ENCODE assay signal across 13 mouse cellular contexts in the genomic region with DNA sequence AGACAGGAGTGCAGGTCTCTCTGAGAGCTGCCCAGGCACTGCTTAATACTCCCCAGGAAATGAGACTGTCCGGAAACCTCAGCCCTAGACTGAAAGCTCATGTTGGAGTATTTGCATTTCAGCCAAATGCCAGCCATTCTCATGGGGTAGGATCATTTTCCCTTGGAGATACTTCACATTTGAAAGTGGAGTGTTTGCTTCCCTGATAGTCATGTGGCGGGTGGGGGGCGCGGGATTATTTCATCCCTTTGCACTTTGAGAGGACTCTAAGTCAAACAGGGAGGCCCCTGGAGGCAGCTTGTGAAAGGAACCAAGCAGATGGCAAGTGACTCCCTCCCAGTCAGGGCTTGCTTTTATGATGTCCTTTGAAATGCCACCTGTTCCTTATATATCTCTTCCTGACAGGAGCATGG. TPM values are rescaled to one million over a fixed set of nuclear protein-coding genes. Genes with fewer than 3 reads are reported as not detected.
DNase-seq lines count a peak whose midpoint lies in the region; ATAC-seq and TF ChIP-seq lines count a peak whose summit lies in the region.
"Had no signal": no experiment of that assay in that cellular context is flagged by ENCODE, and none has a peak within 500 bp of the region (broad histone marks: within the 10 kb centered on the region; RNA-seq: fewer than 3 reads in every experiment).

No protein-coding gene starts in this region.

- no peak overlapping the region for H3K9ac ChIP-seq in hindbrain, embryonic 14.5 days
- H3K9ac ChIP-seq in hindbrain, postnatal 0 days (replicated peaks; ENCODE audit: low read length): no peak overlapping the region
- H3K9ac ChIP-seq: forebrain, embryonic 12.5 days had no signal

- H3K36me3 ChIP-seq in hindbrain, embryonic 10.5 days: peaks cover 31% of the 10 kb centered on the region
- H3K36me3 ChIP-seq in hindbrain, embryonic 14.5 days (replicated peaks; ENCODE audit: control insufficient read depth, insufficient read depth): peaks cover 38% of the 10 kb centered on the region
- peaks cover 15% of the 10 kb centered on the region; the same call in 1 of the 2 replicates for H3K36me3 ChIP-seq in hindbrain, postnatal 0 days (ENCODE audit: insufficient read depth, low read length)

- H3K4me2 ChIP-seq in hindbrain, embryonic 14.5 days (replicated peaks): no peak overlapping the region
- no peak overlapping the region for H3K4me2 ChIP-seq in hindbrain, postnatal 0 days (ENCODE audit: low read depth, low read length)
- H3K4me2 ChIP-seq: forebrain, embryonic 12.5 days had no signal

- no peak overlapping the region for H3K4me3 ChIP-seq in hindbrain, embryonic 10.5 days
- no peak overlapping the region for H3K4me3 ChIP-seq in hindbrain, embryonic 14.5 days (replicated peaks; ENCODE audit: low read length)
- H3K4me3 ChIP-seq in hindbrain, postnatal 0 days (ENCODE audit: low read length): no peak overlapping the region
- H3K4me3 ChIP-seq: forebrain, embryonic 12.5 days; left cerebral cortex, adult 2 months had no signal

- no peak for TF ChIP-seq CTCF in hindbrain, postnatal 0 days (IDR thresholded peaks at IDR 0.05; ENCODE audit: low read depth)

- H3K27me3 ChIP-seq in hindbrain, embryonic 10.5 days (ENCODE audit: insufficient read depth, poor library complexity, severe bottlenecking): peaks cover 14% of the 10 kb centered on the region
- no peaks in the 10 kb centered on the region for H3K27me3 ChIP-seq in hindbrain, embryonic 14.5 days (ENCODE audit: control insufficient read depth, insufficient read depth, low read length)
- no peaks in the 10 kb centered on the region for H3K27me3 ChIP-seq in hindbrain, postnatal 0 days (ENCODE audit: insufficient read depth, low read length)

- H3K4me1 ChIP-seq in hindbrain, embryonic 10.5 days (replicated peaks): peaks cover 46% of the 10 kb centered on the region
- H3K4me1 ChIP-seq in hindbrain, embryonic 14.5 days (replicated peaks; ENCODE audit: control insufficient read depth, insufficient read depth, low read length): peaks cover 9% of the 10 kb centered on the region; the same call in 1 of the 2 replicates
- peaks cover 5% of the 10 kb centered on the region for H3K4me1 ChIP-seq in hindbrain, postnatal 0 days (ENCODE audit: insufficient read depth, low read length)

- peak overlapping the region; percentile 66 for H3K27ac ChIP-seq in hindbrain, embryonic 10.5 days
- no peak overlapping the region for H3K27ac ChIP-seq in hindbrain, embryonic 14.5 days
- H3K27ac ChIP-seq in hindbrain, postnatal 0 days: no peak overlapping the region
- H3K27ac ChIP-seq: forebrain, embryonic 12.5 days; left cerebral cortex, adult 2 months had no signal

- 45% methylated on average over 4 of the region's 4 CpGs for WGBS in hindbrain, embryonic 10.5 days
- 19% methylated on average over 4 of the region's 4 CpGs for WGBS in hindbrain, embryonic 14.5 days
- 35% methylated on average over 4 of the region's 4 CpGs for WGBS in hindbrain, postnatal 0 days

- ATAC-seq in hindbrain, embryonic 14.5 days (ENCODE audit: low FRiP score): no peak
- ATAC-seq in hindbrain, postnatal 0 days: no peak
- ATAC-seq: activated CD4-positive, CD25-positive, alpha-beta regulatory T cell, adult 4 months had no signal

- DNase-seq in hindbrain, embryonic 10.5 days (ENCODE audit: low spot score): peak; percentile 48
- DNase-seq in hindbrain, embryonic 14.5 days (ENCODE audit: low spot score): no peak
- peak; percentile 70 for DNase-seq in embryo, embryonic 11 days
- peak; percentile 34 for DNase-seq in hindbrain, postnatal 0 days (ENCODE audit: low spot score)
- DNase-seq in lung, postnatal 4 days: peak; percentile 23 to 56
- no peak for DNase-seq in right cerebral cortex, postnatal 36 days (ENCODE audit: low spot score in 2 of 2)
- DNase-seq in heart, postnatal 25 days (ENCODE audit: low spot score): no peak
- no peak for DNase-seq in adrenal gland, adult (ENCODE audit: inconsistent age in 2 of 2, low spot score in 1 of 2)
- DNase-seq: cerebellum, adult 11 months; thymus, postnatal 25 days had no signal

- intact Hi-C loops in heart, postnatal 25 days (cut with DNase I): loop anchor here (5.0 kb wide), 1 partner anchor 41 kb away; no protein-coding TSS in a partner anchor

- no peaks in the 10 kb centered on the region for H3K9me3 ChIP-seq in hindbrain, embryonic 10.5 days
- H3K9me3 ChIP-seq in hindbrain, embryonic 14.5 days (ENCODE audit: control insufficient read depth, low read length): no peaks in the 10 kb centered on the region
- H3K9me3 ChIP-seq in hindbrain, postnatal 0 days (ENCODE audit: low read length): no peaks in the 10 kb centered on the region
- H3K9me3 ChIP-seq: forebrain, embryonic 12.5 days had no signal

RNA-seq across cellular contexts. Expression of gene Prkar2a, which starts 2.6 kb away (rescaled TPM):
- polyA plus RNA-seq in hindbrain, embryonic 10.5 days (2016; fragmentation: Nextera tagmentation; extraction: Ambion mirVana): 34.2 and 35.0 TPM in 2 replicates
- 70.8 and 82.7 TPM in 2 replicates for polyA plus RNA-seq in hindbrain, embryonic 14.5 days (2014; fragmentation: Nextera tagmentation; extraction: Ambion mirVana)
- total RNA-seq in hindbrain, postnatal 0 days (2014; rRNA removed): 87.3 and 92.2 TPM in 2 replicates
- 39.7 and 43.9 TPM in 2 replicates for polyA plus RNA-seq in hindbrain, postnatal 0 days (2015; fragmentation: Nextera tagmentation; extraction: Ambion mirVana)
- 10 to 100 TPM; 80.3 to 81.8 TPM for total RNA-seq in heart, postnatal 25 days (2021)

RNA-seq across cellular contexts. Expression of gene Slc25a20, which starts 24.6 kb away (rescaled TPM):
- polyA plus RNA-seq in hindbrain, embryonic 10.5 days (2016; fragmentation: Nextera tagmentation; extraction: Ambion mirVana): 30.0 and 33.8 TPM in 2 replicates
- 25.6 and 31.4 TPM in 2 replicates for polyA plus RNA-seq in hindbrain, embryonic 14.5 days (2014; fragmentation: Nextera tagmentation; extraction: Ambion mirVana)
- 31.0 and 41.1 TPM in 2 replicates for total RNA-seq in hindbrain, postnatal 0 days (2014; rRNA removed)
- polyA plus RNA-seq in hindbrain, postnatal 0 days (2015; fragmentation: Nextera tagmentation; extraction: Ambion mirVana): 49.7 and 50.2 TPM in 2 replicates
- 100 to 1,000 TPM; 192 to 211 TPM for total RNA-seq in heart, postnatal 25 days (2021)

RNA-seq across cellular contexts. Expression of gene Arih2, which starts 37.3 kb away (rescaled TPM):
- polyA plus RNA-seq in hindbrain, embryonic 10.5 days (2016; fragmentation: Nextera tagmentation; extraction: Ambion mirVana): 56.4 and 58.8 TPM in 2 replicates
- polyA plus RNA-seq in hindbrain, embryonic 14.5 days (2014; fragmentation: Nextera tagmentation; extraction: Ambion mirVana): 37.7 and 44.0 TPM in 2 replicates
- total RNA-seq in hindbrain, postnatal 0 days (2014; rRNA removed): 52.1 and 54.8 TPM in 2 replicates
- polyA plus RNA-seq in hindbrain, postnatal 0 days (2015; fragmentation: Nextera tagmentation; extraction: Ambion mirVana): 38.5 and 39.7 TPM in 2 replicates
- 10 to 100 TPM; 41.3 to 42.2 TPM for total RNA-seq in heart, postnatal 25 days (2021)

Comparison
In these comparisons a context has a peak if more than half of its experiments do, and no peak if none do; other contexts are left out.
1. DNase-seq: peak in hindbrain, embryonic 10.5 days (single experiment), embryo, embryonic 11 days (single experiment), hindbrain, postnatal 0 days (single experiment) and lung, postnatal 4 days (2 of 2); none in hindbrain, embryonic 14.5 days (single experiment), right cerebral cortex, postnatal 36 days (0 of 2), heart, postnatal 25 days (single experiment) and adrenal gland, adult (0 of 2).